Mouse (Mus musculus): ENCODE measurements around the gene Myl10. TPM values are rescaled to one million over a fixed set of nuclear protein-coding genes. Genes with fewer than 3 reads are reported as not detected.
A peak's percentile ranks its signal among the peaks of the same experiment; 100 is the strongest.

Myl10 gene
- polyA plus RNA-seq, 1 experiment from 2014 or later = not detected

DNA sequence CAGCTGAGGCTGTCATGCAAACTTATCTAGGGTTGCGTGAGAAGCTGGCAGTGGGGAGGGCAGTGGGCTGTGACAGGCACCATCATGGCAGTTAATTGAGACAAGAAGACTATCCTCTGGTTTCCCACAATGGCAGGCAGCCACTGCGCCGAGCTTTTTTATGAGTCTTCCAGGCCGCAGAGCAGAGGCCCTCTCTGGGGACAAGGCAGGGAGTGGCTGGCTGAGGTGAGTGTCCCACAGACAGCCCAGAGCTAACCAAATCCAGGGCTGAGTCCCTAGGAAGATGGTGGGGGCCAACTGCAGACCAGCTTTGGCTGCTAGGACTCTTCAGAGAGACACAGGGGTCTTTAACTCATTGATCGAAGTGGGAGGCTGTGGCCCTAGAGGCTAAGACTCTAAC, 3.6 kb downstream of the Myl10 start:
- H3K9me3 ChIP-seq (ENCODE audit: control insufficient read depth, low read length) = no peaks in the 10 kb centered on the region
- DNase-seq (ENCODE audit: low spot score) (no peak), ATAC-seq (replicated peaks; ENCODE audit: low FRiP score, low TSS enrichment, low read depth) (no peak)
- no peak overlapping the region for H3K4me3 ChIP-seq (ENCODE audit: low read depth, low read length)
- no peaks in the 10 kb centered on the region for H3K27me3 ChIP-seq (replicated peaks; ENCODE audit: control insufficient read depth, insufficient read depth, low read length)
- H3K4me1 ChIP-seq (replicated peaks; ENCODE audit: control insufficient read depth, insufficient read depth, low read length) = no peaks in the 10 kb centered on the region
- H3K36me3 ChIP-seq (ENCODE audit: control insufficient read depth, insufficient read depth, low read length) = no peaks in the 10 kb centered on the region
- H3K9ac ChIP-seq (ENCODE audit: low read length) = no peak overlapping the region
- H3K4me2 ChIP-seq (ENCODE audit: low read length) = no peak overlapping the region
- WGBS = 68% methylated on average over 5 of the region's 5 CpGs
- no peak overlapping the region for H3K27ac ChIP-seq (ENCODE audit: low read depth)

GRCm38 (mm10) chr5:136697618-136698017, 4.7 kb downstream of the Myl10 start:
- Histone ChIP-seq H3K27ac (ENCODE audit: low read depth) (no peak overlapping the region), H3K9ac (ENCODE audit: low read length) (no peak overlapping the region), H3K36me3 (ENCODE audit: control insufficient read depth, insufficient read depth, low read length) (no peaks in the 10 kb centered on the region), H3K4me1 (replicated peaks; ENCODE audit: control insufficient read depth, insufficient read depth, low read length) (no peaks in the 10 kb centered on the region), H3K4me2 (ENCODE audit: low read length) (no peak overlapping the region), H3K9me3 (ENCODE audit: control insufficient read depth, low read length) (no peaks in the 10 kb centered on the region), H3K27me3 (replicated peaks; ENCODE audit: control insufficient read depth, insufficient read depth, low read length) (no peaks in the 10 kb centered on the region), H3K4me3 (ENCODE audit: low read depth, low read length) (no peak overlapping the region)
- 70% methylated on average over 9 of the region's 9 CpGs for WGBS
- ATAC-seq (replicated peaks; ENCODE audit: low FRiP score, low TSS enrichment, low read depth) (no peak), DNase-seq (ENCODE audit: low spot score) (no peak)

DNA sequence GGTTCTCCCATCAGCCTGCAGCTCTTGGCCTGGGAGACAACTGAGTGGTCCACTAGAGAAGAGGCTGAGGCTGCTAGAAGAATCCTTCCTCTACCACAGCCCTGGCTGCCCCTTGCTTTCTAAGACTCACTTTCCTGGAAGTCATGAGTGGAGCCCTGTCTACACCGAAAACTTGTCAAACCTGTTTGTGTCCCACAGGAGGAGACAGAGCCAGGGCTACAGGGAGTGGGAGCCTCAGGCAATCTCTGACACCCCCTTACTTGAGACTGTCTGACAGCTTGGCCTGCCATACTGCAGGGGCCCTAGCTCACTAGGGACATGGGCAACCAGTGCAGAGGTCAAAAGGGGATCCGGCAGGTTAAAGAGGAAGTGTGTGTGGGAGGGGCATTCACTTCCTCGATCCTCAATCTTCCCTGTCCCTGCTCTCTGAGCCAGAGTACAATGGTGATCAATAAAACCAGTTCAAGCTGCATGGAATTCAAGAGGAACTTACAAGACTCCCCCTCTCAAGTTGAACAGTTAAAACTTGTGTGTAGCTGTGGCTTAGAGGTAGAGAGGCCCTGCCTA, 9.3 kb downstream of the Myl10 start:
- peak; percentile 78; the same call in 1 of the 2 replicates for ATAC-seq (replicated peaks; ENCODE audit: low FRiP score, low TSS enrichment, low read depth)
- Histone ChIP-seq H3K27ac (ENCODE audit: low read depth) (0 out of 2 replicates have a peak overlapping the region, but pooled peaks have one; percentile 14), H3K4me2 (ENCODE audit: low read length) (no peak overlapping the region), H3K9ac (ENCODE audit: low read length) (no peak overlapping the region), H3K4me3 (ENCODE audit: low read depth, low read length) (no peak overlapping the region), H3K4me1 (replicated peaks; ENCODE audit: control insufficient read depth, insufficient read depth, low read length) (no peaks in the 10 kb centered on the region), H3K36me3 (ENCODE audit: control insufficient read depth, insufficient read depth, low read length) (no peaks in the 10 kb centered on the region), H3K9me3 (ENCODE audit: control insufficient read depth, low read length) (0 out of 2 replicates have a peak, but pooled peaks cover 4% of the 10 kb centered on the region), H3K27me3 (replicated peaks; ENCODE audit: control insufficient read depth, insufficient read depth, low read length) (no peaks in the 10 kb centered on the region)
- DNase-seq (ENCODE audit: low spot score) = no peak
- 57% methylated on average over 3 of the region's 3 CpGs for WGBS

DNA sequence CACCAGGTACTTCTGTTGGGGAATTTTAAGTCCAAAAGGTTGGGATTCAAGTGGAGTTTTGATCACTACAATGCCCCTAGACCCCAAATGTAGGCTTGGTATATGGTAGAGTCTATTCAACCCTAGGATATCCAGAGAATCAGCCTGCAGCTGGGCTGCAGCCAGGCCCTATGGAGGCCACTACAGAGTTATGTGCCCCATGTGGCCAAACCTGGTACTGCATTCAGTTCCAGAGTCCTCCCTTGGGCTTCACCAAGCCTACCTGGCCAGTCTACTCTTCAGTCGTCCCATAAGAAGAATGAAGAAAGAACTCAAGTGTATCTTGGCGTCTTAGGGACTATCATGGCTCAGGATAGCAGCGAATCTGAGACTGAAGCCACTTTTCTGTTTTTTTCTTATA, 10.8 kb downstream of the Myl10 start:
- H3K9me3 ChIP-seq (ENCODE audit: control insufficient read depth, low read length) = 0 out of 2 replicates have a peak, but pooled peaks cover 4% of the 10 kb centered on the region
- H3K4me2 ChIP-seq (ENCODE audit: low read length) = no peak overlapping the region
- no peak overlapping the region for H3K27ac ChIP-seq (ENCODE audit: low read depth)
- no peaks in the 10 kb centered on the region for H3K4me1 ChIP-seq (replicated peaks; ENCODE audit: control insufficient read depth, insufficient read depth, low read length)
- H3K27me3 ChIP-seq (replicated peaks; ENCODE audit: control insufficient read depth, insufficient read depth, low read length) = no peaks in the 10 kb centered on the region
- 49% methylated on average over 3 of the region's 3 CpGs for WGBS
- DNase-seq (ENCODE audit: low spot score) (peak; percentile 84), ATAC-seq (replicated peaks; ENCODE audit: low FRiP score, low TSS enrichment, low read depth) (no peak)
- H3K36me3 ChIP-seq (ENCODE audit: control insufficient read depth, insufficient read depth, low read length) = no peaks in the 10 kb centered on the region
- no peak overlapping the region for H3K9ac ChIP-seq (ENCODE audit: low read length)
- H3K4me3 ChIP-seq (ENCODE audit: low read depth, low read length) = no peak overlapping the region

DNA sequence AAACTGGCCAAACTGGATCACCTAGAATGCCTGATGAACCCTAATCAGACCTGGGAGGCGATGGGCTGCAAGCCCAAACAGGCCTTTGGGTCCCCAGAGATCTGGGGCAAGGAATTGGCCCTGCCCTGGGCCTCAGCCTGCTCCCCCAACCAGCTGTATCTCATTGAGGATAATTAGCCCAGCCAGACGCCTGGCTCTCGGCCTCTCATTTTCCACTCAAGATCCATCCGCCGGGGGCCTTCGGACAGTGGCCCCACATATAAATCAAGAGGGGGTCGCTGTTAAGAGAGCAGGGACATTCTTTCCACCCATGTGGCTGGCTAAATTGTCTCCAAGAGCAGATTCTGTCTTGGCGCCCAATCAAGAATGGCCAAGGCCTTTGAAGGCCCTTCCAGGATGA, 11.2 kb downstream of the Myl10 start:
- ATAC-seq (replicated peaks; ENCODE audit: low FRiP score, low TSS enrichment, low read depth) (no peak), DNase-seq (ENCODE audit: low spot score) (no peak)
- H3K27me3 ChIP-seq (replicated peaks; ENCODE audit: control insufficient read depth, insufficient read depth, low read length) = no peaks in the 10 kb centered on the region
- no peak overlapping the region for H3K4me2 ChIP-seq (ENCODE audit: low read length)
- no peak overlapping the region for H3K9ac ChIP-seq (ENCODE audit: low read length)
- 82% methylated on average over 8 of the region's 8 CpGs for WGBS
- no peak overlapping the region for H3K4me3 ChIP-seq (ENCODE audit: low read depth, low read length)
- H3K27ac ChIP-seq (ENCODE audit: low read depth) = no peak overlapping the region
- H3K4me1 ChIP-seq (replicated peaks; ENCODE audit: control insufficient read depth, insufficient read depth, low read length) = no peaks in the 10 kb centered on the region
- no peaks in the 10 kb centered on the region for H3K36me3 ChIP-seq (ENCODE audit: control insufficient read depth, insufficient read depth, low read length)
- H3K9me3 ChIP-seq (ENCODE audit: control insufficient read depth, low read length) = 0 out of 2 replicates have a peak, but pooled peaks cover 4% of the 10 kb centered on the region

- WGBS = 92% methylated on average over 3 of the region's 3 CpGs
- no peaks in the 10 kb centered on the region for H3K27me3 ChIP-seq (replicated peaks; ENCODE audit: control insufficient read depth, insufficient read depth, low read length)
- H3K4me2 ChIP-seq (ENCODE audit: low read length) = no peak overlapping the region
- ATAC-seq (replicated peaks; ENCODE audit: low FRiP score, low TSS enrichment, low read depth) (no peak), DNase-seq (ENCODE audit: low spot score) (no peak)
- 0 out of 2 replicates have a peak, but pooled peaks cover 4% of the 10 kb centered on the region for H3K9me3 ChIP-seq (ENCODE audit: control insufficient read depth, low read length)
- H3K9ac ChIP-seq (ENCODE audit: low read length) = no peak overlapping the region
- no peak overlapping the region for H3K4me3 ChIP-seq (ENCODE audit: low read depth, low read length)
- no peaks in the 10 kb centered on the region for H3K4me1 ChIP-seq (replicated peaks; ENCODE audit: control insufficient read depth, insufficient read depth, low read length)
- H3K27ac ChIP-seq (ENCODE audit: low read depth) = no peak overlapping the region
- no peaks in the 10 kb centered on the region for H3K36me3 ChIP-seq (ENCODE audit: control insufficient read depth, insufficient read depth, low read length)
Measured at GRCm38 (mm10) chr5:136705532-136705931, 12.6 kb downstream of the Myl10 start.

DNA sequence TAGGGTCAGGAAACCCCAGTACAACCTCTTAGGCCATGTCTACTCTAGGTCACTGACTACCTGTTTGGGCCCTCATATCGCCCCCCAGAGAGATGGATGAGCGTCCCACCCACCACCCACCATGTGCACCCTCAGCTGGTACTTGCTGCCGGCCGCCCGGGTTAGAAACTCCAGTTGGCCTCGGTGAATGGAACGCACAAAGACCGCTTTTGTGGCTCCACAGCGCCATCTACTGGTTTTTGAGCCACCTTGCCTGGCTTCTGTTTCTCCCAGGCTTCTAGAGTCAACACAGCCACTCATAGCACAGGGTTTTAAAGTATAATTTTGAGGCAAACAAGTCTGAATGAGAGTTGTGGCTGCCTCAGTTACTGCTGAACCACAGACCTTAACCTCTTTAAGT, 13.9 kb downstream of the Myl10 start:
- H3K9ac ChIP-seq (ENCODE audit: low read length) = no peak overlapping the region
- H3K4me1 ChIP-seq (replicated peaks; ENCODE audit: control insufficient read depth, insufficient read depth, low read length) = no peaks in the 10 kb centered on the region
- no peak overlapping the region for H3K27ac ChIP-seq (ENCODE audit: low read depth)
- H3K4me3 ChIP-seq (ENCODE audit: low read depth, low read length) = no peak overlapping the region
- no peaks in the 10 kb centered on the region for H3K36me3 ChIP-seq (ENCODE audit: control insufficient read depth, insufficient read depth, low read length)
- no peaks in the 10 kb centered on the region for H3K27me3 ChIP-seq (replicated peaks; ENCODE audit: control insufficient read depth, insufficient read depth, low read length)
- H3K4me2 ChIP-seq (ENCODE audit: low read length) = no peak overlapping the region
- 3% methylated on average over 9 of the region's 9 CpGs for WGBS
- 0 out of 2 replicates have a peak, but pooled peaks cover 4% of the 10 kb centered on the region for H3K9me3 ChIP-seq (ENCODE audit: control insufficient read depth, low read length)
- DNase-seq (ENCODE audit: low spot score) (peak; percentile 88), ATAC-seq (replicated peaks; ENCODE audit: low FRiP score, low TSS enrichment, low read depth) (no peak)

- H3K27me3 ChIP-seq (replicated peaks; ENCODE audit: control insufficient read depth, insufficient read depth, low read length) = no peaks in the 10 kb centered on the region
- no peak overlapping the region for H3K4me2 ChIP-seq (ENCODE audit: low read length)
- WGBS = 73% methylated on average over 12 of the region's 12 CpGs
- no peak overlapping the region for H3K27ac ChIP-seq (ENCODE audit: low read depth)
- no peaks in the 10 kb centered on the region for H3K36me3 ChIP-seq (ENCODE audit: control insufficient read depth, insufficient read depth, low read length)
- no peak for ATAC-seq (replicated peaks; ENCODE audit: low FRiP score, low TSS enrichment, low read depth)
- H3K4me1 ChIP-seq (replicated peaks; ENCODE audit: control insufficient read depth, insufficient read depth, low read length) = no peaks in the 10 kb centered on the region
- no peak for DNase-seq (ENCODE audit: low spot score)
- 0 out of 2 replicates have a peak, but pooled peaks cover 4% of the 10 kb centered on the region for H3K9me3 ChIP-seq (ENCODE audit: control insufficient read depth, low read length)
- H3K4me3 ChIP-seq (ENCODE audit: low read depth, low read length) = no peak overlapping the region
- no peak overlapping the region for H3K9ac ChIP-seq (ENCODE audit: low read length)
Measured at GRCm38 (mm10) chr5:136708116-136708515, 15.2 kb downstream of the Myl10 start.

DNA sequence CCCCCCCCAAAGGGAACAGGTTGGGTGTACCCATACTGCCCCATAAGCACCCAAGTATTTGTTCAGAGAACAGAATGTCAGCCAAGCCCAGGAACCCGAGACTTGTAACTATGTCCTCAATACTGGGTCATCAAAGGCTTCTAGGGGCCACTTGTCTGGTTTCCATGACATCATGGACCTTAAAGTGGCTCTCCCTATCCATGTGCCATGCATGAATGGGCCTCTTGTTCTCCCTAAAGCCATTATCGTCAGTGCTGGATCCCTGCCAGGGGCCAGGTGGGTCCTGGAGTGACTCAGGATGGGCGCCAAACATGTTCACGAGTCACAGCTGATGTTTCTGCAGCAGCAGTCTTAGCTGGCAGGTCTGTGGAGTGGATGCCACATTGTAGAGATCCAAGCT, 17.8 kb downstream of the Myl10 start:
- no peak overlapping the region for H3K27ac ChIP-seq (ENCODE audit: low read depth)
- no peak overlapping the region for H3K4me2 ChIP-seq (ENCODE audit: low read length)
- ATAC-seq (replicated peaks; ENCODE audit: low FRiP score, low TSS enrichment, low read depth) = 0 out of 2 replicates have a peak, but pooled peaks have one; percentile 16
- no peak for DNase-seq (ENCODE audit: low spot score)
- no peak overlapping the region for H3K9ac ChIP-seq (ENCODE audit: low read length)
- no peaks in the 10 kb centered on the region for H3K27me3 ChIP-seq (replicated peaks; ENCODE audit: control insufficient read depth, insufficient read depth, low read length)
- H3K4me1 ChIP-seq (replicated peaks; ENCODE audit: control insufficient read depth, insufficient read depth, low read length) = no peaks in the 10 kb centered on the region
- no peaks in the 10 kb centered on the region for H3K36me3 ChIP-seq (ENCODE audit: control insufficient read depth, insufficient read depth, low read length)
- 52% methylated on average over 4 of the region's 4 CpGs for WGBS
- no peaks in the 10 kb centered on the region for H3K9me3 ChIP-seq (ENCODE audit: control insufficient read depth, low read length)
- H3K4me3 ChIP-seq (ENCODE audit: low read depth, low read length) = no peak overlapping the region

All from intestine, embryonic 14.5 days (tissue).